Mouse (Mus musculus): ENCODE data around the gene Olfr1256. TPM values are rescaled to one million over a fixed set of nuclear protein-coding genes. Genes with fewer than 3 reads are reported as not detected.

The Olfr1256 gene
- not detected for total RNA-seq (2021)
- long read RNA-seq, experiment 1: 0 reads
- long read RNA-seq, experiment 2: 0 reads

DNA sequence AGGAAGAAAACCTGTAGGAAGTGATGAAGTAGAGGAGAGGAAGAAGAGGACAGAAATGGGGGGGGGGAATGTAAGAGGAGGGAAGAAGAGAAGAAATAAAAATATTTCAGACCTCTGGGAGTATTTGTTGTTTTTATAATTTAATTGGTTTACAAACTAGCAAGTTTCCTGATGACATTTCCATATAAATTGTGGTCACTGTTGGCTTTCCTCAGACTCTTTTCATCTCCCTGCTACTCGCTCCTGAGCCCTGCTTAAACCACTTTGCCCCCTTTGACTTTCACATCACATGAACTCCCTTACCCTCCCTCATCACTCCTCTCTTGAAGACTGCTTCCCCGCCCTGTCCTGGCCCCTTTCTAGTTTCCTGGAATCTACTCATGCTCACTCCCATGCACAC lies at the start of gene Olfr1256:
Gene Olfr1256, minus strand, starts transcription at position 101 of the 400 bp plus-strand sequence.
- no peak for DNase-seq (ENCODE audit: low spot score in 2 of 2)

DNA sequence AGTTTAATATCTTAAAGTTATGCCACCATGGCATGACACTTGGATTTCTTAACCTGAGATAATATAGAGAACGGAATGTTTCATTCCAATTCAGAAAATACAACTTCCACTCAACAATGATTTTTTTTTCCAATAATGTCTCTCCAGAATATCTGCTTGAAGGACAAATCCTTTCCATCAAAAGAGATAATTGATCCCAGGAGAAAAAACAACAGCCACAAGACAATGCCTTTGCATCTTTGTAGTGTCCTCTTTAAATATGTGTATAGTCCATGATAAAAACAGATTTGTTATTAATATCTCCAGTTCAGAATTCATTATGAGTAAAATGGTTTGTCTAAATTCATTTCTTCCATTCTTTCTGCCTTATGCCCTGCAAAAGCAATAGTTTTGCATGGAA lies 36.8 kb upstream of the Olfr1256 start, which contains the start of gene Olfr1257:
Gene Olfr1257, plus strand, starts transcription at position 301 of the 400 bp plus-strand sequence.
- DNase-seq (ENCODE audit: low spot score in 2 of 2): no peak

DNA sequence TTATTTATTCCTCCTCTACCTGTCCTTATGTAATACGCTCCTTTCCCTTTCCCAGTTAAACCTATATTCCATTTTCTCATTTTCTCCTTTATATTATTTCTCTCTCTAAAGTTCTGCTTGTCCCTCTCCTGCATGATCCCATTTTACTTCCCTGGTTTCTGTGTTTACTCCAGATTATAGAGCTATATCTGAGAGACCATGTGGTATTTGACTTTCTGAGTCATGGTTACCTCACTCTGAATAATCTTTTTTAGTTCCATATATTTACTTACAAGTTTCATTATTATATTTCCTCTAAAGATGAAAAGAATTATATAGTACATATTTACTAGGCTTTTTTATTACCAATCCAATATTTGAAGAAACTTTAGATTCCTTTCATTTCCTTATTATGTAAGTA lies 7.9 kb upstream of the Olfr1256 start:
- no peak for DNase-seq (ENCODE audit: low spot score in 2 of 2)

DNA sequence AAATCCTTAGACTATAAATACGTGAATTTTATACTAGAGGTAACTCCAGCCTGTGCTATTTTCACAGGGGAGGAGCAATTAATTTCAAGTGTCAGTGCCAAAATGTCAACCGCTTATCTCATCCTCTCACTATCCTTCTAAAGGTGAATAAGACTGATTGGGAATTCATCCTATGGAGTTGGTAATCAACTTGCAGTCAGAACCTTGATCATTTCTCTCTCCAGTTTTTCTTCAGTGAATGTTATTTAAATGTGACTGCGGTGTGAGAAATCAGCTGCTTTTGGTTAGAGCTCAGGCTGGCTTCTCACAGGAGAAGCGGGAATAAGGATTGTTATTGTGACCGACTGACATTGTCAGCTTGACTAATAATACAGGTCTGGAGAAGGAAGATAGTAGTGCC lies 6.8 kb upstream of the Olfr1256 start, which contains the start of gene Olfr48:
Gene Olfr48, minus strand, starts transcription at position 101 of the 400 bp plus-strand sequence.
- DNase-seq (ENCODE audit: low spot score in 2 of 2): no peak

DNA sequence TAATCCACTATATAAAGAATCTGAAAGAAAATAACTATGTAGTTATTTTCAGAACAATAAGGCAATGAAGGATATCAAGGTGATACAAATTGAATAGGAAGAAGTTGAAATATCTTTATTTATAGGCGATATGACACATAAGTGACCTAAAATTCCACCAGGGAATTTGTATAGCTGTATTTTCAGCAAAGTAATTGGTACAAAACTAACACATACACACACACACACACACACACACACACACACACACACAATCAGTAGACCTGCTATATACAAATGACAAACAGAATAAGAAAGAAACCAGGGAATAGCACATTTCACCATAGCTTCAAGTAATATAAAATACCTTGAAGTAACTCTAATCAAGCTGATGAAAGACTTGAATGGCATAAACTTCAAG lies 21.1 kb downstream of the Olfr1256 start:
- DNase-seq (ENCODE audit: low spot score in 2 of 2): no peak

DNA sequence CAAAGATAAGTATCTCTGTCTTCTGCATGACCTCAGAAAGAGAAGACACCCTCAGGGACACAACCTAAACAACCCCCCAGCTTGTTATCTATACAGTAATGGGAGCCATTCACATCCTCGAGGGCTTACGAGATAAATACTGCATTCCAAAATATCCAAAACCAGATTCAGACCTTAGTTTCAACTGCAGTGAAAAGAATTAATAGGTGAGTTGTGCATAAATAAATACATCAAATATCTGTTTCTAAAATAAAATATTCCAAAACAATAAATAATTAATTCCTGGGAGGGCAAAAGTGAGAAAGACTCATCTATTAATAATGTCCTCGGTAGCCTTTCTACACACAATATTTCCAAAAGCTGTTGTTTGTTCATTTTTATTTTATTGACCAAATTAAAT lies 29.6 kb downstream of the Olfr1256 start, which contains the start of gene Olfr1255:
Gene Olfr1255, plus strand, starts transcription at position 301 of the 400 bp plus-strand sequence.
- DNase-seq (ENCODE audit: low spot score in 2 of 2): no peak

DNA sequence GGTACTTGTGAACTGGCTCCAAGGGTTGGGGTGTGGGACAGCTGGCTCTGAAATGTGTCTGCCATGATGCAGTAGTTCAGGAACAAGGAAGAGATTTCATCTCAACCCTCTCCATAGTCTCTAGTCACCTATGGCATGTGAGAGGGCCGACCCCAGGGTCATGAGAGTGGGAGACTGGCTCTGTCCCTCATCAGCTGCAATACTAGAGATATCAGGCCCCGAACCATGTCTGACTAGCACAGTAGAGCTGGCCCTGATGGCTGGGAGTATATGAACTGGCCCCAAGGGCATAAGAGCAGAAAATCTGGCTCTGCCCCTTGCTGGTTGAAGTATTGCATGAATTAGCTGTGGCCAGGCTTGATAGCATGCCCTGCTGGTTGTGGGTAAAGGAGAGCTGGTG lies 30.6 kb downstream of the Olfr1256 start:
- no peak for DNase-seq (ENCODE audit: low spot score in 2 of 2)

DNA sequence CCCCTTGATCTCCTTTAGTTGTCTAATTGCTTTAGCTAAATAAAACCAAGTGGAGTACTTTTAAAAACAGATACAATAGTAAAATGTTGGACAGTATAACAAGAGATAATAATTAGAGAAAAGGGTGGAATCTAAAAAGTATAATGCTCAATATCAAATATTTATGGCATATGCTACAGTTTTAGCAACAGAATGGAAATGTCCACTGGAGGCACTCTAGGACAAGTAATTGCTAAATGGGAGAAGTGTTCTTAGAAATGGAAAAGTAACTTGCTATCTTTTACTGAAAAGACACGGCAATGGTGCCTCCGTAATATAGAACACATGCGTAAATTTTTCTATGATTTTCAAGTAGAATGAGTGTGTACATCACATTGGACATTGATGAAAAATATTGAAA lies 41.8 kb downstream of the Olfr1256 start:
- no peak for DNase-seq (ENCODE audit: low spot score in 2 of 2)

DNA sequence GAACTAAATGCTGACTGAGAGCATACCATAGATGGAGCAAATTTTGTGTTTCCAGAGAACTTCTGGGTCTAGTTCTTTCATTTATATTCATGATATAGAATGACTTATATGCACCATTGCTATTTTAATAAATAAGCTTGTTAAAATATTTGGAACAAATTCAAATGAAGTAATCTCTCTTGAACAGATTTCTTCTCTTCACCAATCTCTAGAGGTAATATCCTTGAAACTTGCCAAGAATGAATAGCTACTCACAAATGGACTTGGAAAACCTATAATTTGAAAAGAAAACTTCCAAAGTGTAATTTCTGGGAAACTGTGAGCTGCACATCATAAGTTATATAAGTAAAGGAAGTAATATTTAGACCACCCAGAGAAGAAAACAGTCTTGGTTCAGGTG lies 47.8 kb downstream of the Olfr1256 start, which contains the start of gene Olfr1254:
Gene Olfr1254, minus strand, starts transcription at position 101 of the 400 bp plus-strand sequence.
- DNase-seq (ENCODE audit: low spot score in 2 of 2): no peak

Other genes starting within 250 kb of the Olfr1256 start
- not detected for gene Olfr1246, start 248.4 kb downstream of the Olfr1256 start, total RNA-seq (2021)
- gene Olfr1247, start 227.4 kb downstream of the Olfr1256 start, total RNA-seq (2021): under 1 TPM in 1 of 2 experiments, not detected in 1; 0.05 TPM
- gene Olfr1248, start 223.3 kb downstream of the Olfr1256 start, total RNA-seq (2021): not detected
- gene Olfr1249, start 206.6 kb downstream of the Olfr1256 start, total RNA-seq (2021): not detected
- not detected for gene Olfr1250, start 180.1 kb downstream of the Olfr1256 start, total RNA-seq (2021)
- not detected for gene Olfr1251, start 169.6 kb downstream of the Olfr1256 start, total RNA-seq (2021)
- not detected for gene Olfr1252, start 116.5 kb downstream of the Olfr1256 start, total RNA-seq (2021)
- not detected for gene Olfr1253, start 84.5 kb downstream of the Olfr1256 start, total RNA-seq (2021)
- not detected for gene Olfr1254, start 47.9 kb downstream of the Olfr1256 start, total RNA-seq (2021)
- gene Olfr1255, start 29.5 kb downstream of the Olfr1256 start, total RNA-seq (2021): not detected
- not detected for gene Olfr48, start 6.7 kb upstream of the Olfr1256 start, total RNA-seq (2021)
- gene Olfr1257, start 36.9 kb upstream of the Olfr1256 start, total RNA-seq (2021): not detected
- gene Olfr1258, start 85.8 kb upstream of the Olfr1256 start, total RNA-seq (2021): not detected
- gene Olfr1259, start 107.1 kb upstream of the Olfr1256 start, total RNA-seq (2021): not detected
- gene Olfr1260, start 132.8 kb upstream of the Olfr1256 start, total RNA-seq (2021): not detected
- gene Olfr1261, start 149.7 kb upstream of the Olfr1256 start, total RNA-seq (2021): not detected
- not detected for gene Olfr1262, start 158.6 kb upstream of the Olfr1256 start, total RNA-seq (2021)
- not detected for gene Olfr1263, start 170.6 kb upstream of the Olfr1256 start, total RNA-seq (2021)
- not detected for gene Olfr1264, start 184.0 kb upstream of the Olfr1256 start, total RNA-seq (2021)
- not detected for gene Olfr1265, start 193.8 kb upstream of the Olfr1256 start, total RNA-seq (2021)
- not detected for gene Olfr140, start 222.0 kb upstream of the Olfr1256 start, total RNA-seq (2021)

Measured in left cerebral cortex, adult 18-20 months (tissue).